Mouse (Mus musculus) neural tube, embryonic 15.5 days (tissue): Measurements from ENCODE around the gene Gm4353. TPM values are rescaled to one million over a fixed set of nuclear protein-coding genes. Genes with fewer than 3 reads are reported as not detected.

Source experiments
- ATAC-seq: fragments of 200-750 bp; cut with Nextera tagmentation; 2 replicates; pipeline ENCODE4 v1.8.0; 2017; ENCODE audit warnings: mild to moderate bottlenecking, moderate TSS enrichment, moderate library complexity; ENCODE audit not compliant: low FRiP score
- H3K27ac ChIP-seq: fragments of 300-500 bp; sonication (generic); replicated peaks from 2 replicates; pipeline ENCODE4 v1.5.1; 2015; ENCODE audit warnings: mild to moderate bottlenecking, inconsistent platforms
- H3K27me3 ChIP-seq: fragments of 300-500 bp; sonication (generic); replicated peaks from 2 replicates; pipeline ENCODE4 v1.6.1; 2015; ENCODE audit warnings: inconsistent platforms
- H3K36me3 ChIP-seq: fragments of 300-500 bp; sonication (generic); 2 replicates; pipeline ENCODE4 v1.6.1; 2015; ENCODE audit warnings: inconsistent platforms
- H3K4me1 ChIP-seq: fragments of 300-500 bp; sonication (generic); 2 replicates; pipeline ENCODE4 v1.6.1; 2015; ENCODE audit warnings: inconsistent platforms
- H3K4me2 ChIP-seq: fragments of 300-500 bp; sonication (generic); 2 replicates; pipeline ENCODE4 v1.6.1; 2015; ENCODE audit warnings: inconsistent platforms, mild to moderate bottlenecking, moderate library complexity
- H3K4me3 ChIP-seq: fragments of 300-500 bp; sonication (generic); replicated peaks from 2 replicates; pipeline ENCODE4 v1.5.1; 2015; ENCODE audit warnings: mild to moderate bottlenecking, inconsistent platforms
- H3K9ac ChIP-seq: fragments of 300-500 bp; sonication (generic); replicated peaks from 2 replicates; pipeline ENCODE4 v1.6.1; 2015; ENCODE audit warnings: mild to moderate bottlenecking, inconsistent platforms
- H3K9me3 ChIP-seq: fragments of 300-500 bp; sonication (generic); replicated peaks from 2 replicates; pipeline ENCODE4 v1.6.1; 2016; ENCODE audit warnings: inconsistent platforms
- WGBS: fragments of 180-500 bp; shearing (Covaris S2); methylation state at CpG from one replicate; pipeline ENCODE4 v1.1.7; 2015; ENCODE audit warnings: mixed read lengths; 5-methylcytosine and 5-hydroxymethylcytosine counted together
- polyA plus RNA-seq: library from polyadenylated mRNA; unstranded; fragments of >200 nt; fragmentation: Nextera tagmentation; extraction: Ambion mirVana; gene quantifications from 2 replicates; pipeline ENCODE4 v1.2.1, GENCODE M21; 2015

Gene Gm4353
- polyA plus RNA-seq, 1 experiment from 2014 or later: 1.7 TPM

DNA sequence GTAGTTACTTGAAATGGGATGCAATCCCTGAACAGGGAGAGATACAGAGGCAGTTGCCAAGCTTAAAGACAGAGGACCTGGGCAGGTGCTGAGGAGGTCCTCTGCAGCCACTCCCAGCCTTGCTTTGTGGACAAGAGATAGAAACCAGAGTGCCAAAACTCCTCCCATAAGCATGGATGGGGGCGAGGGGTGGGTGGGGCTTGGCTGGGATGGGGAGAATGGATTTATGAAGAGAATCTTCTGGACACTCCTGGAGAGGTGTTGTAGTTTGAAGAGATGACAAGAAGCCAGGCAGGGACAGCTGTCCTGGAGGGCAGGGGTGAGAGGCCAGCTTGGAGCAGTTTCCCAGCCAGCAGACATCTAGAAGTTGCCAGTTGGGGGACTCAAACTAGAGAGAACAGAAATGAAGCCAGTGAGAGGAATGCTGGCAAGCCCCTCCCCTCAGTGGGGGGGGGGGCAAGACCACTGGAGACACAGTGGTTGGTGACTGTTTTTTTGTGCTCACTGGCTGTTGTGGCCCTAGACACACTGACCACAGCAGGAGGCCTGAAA, 34.9 kb upstream of the Gm4353 start:
- Histone ChIP-seq H3K9me3 (no peaks in the 10 kb centered on the region), H3K36me3 (no peaks in the 10 kb centered on the region), H3K4me2 (no peak overlapping the region), H3K27me3 (no peaks in the 10 kb centered on the region), H3K4me1 (0 out of 2 replicates have a peak, but pooled peaks cover 2% of the 10 kb centered on the region), H3K27ac (no peak overlapping the region), H3K4me3 (no peak overlapping the region), H3K9ac (no peak overlapping the region)
- ATAC-seq: no peak
- 74% methylated on average over 1 of the region's 1 CpGs for WGBS

DNA sequence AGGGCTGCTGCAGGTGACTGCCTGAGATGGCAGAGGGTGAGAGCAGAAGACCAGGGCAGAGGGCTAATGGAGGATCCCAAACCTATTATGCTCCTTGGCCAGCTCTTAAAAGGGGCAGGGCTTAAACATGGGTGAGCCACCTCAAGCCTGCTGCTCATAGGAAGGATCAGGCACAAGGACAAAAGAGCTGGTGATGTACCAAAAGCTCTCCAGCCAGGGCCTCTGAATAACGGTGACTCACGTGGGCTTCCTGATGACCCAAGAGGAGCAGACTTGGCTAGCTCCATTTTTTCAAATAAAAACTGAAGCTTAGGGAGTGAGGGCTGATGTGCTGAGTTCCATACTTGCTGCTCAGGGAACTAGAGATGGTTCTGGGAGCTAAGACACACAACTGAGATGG, 31.6 kb upstream of the Gm4353 start:
- H3K27ac ChIP-seq: no peak overlapping the region
- no peaks in the 10 kb centered on the region for H3K9me3 ChIP-seq
- WGBS: 81% methylated on average over 2 of the region's 2 CpGs
- H3K27me3 ChIP-seq: no peaks in the 10 kb centered on the region
- H3K4me3 ChIP-seq: no peak overlapping the region
- H3K36me3 ChIP-seq: no peaks in the 10 kb centered on the region
- H3K9ac ChIP-seq: no peak overlapping the region
- ATAC-seq: no peak
- H3K4me2 ChIP-seq: no peak overlapping the region
- no peaks in the 10 kb centered on the region for H3K4me1 ChIP-seq

- ATAC-seq: no peak
- no peaks in the 10 kb centered on the region for H3K9me3 ChIP-seq
- H3K4me2 ChIP-seq: no peak overlapping the region
- H3K4me1 ChIP-seq: no peaks in the 10 kb centered on the region
- no peaks in the 10 kb centered on the region for H3K27me3 ChIP-seq
- no peak overlapping the region for H3K9ac ChIP-seq
- H3K27ac ChIP-seq: no peak overlapping the region
- 72% methylated on average over 12 of the region's 12 CpGs for WGBS
- H3K4me3 ChIP-seq: no peak overlapping the region
- no peaks in the 10 kb centered on the region for H3K36me3 ChIP-seq
Measured at GRCm38 (mm10) chr7:116115216-116115930, 30.9 kb upstream of the Gm4353 start.

GRCm38 (mm10) chr7:116111546-116111945, 27.1 kb upstream of the Gm4353 start:
- no peak for ATAC-seq
- no peak overlapping the region for H3K4me2 ChIP-seq
- H3K27ac ChIP-seq: no peak overlapping the region
- no peaks in the 10 kb centered on the region for H3K9me3 ChIP-seq
- WGBS: 89% methylated on average over 6 of the region's 6 CpGs
- no peak overlapping the region for H3K9ac ChIP-seq
- H3K36me3 ChIP-seq: 0 out of 2 replicates have a peak, but pooled peaks cover 4% of the 10 kb centered on the region
- H3K27me3 ChIP-seq: no peaks in the 10 kb centered on the region
- no peak overlapping the region for H3K4me3 ChIP-seq
- H3K4me1 ChIP-seq: no peaks in the 10 kb centered on the region

DNA sequence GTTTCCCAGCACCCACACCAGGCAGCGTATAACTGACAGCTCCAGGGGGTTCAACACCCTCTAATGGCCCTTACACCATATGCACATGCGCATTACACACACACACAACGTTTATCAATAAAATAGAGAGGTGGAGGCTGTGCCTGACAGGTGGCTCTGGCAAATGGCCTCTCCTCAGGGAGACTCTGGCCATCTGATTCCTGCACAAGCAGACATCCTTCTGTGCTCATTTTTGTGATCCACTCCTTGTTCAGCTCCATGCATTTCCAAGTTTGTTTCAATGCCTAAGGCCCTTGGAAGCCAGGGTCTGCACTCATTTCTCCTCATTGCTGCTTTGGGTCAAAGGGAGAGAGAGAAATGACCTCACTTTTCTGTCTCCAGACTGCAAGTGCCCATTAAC, 26.2 kb upstream of the Gm4353 start:
- H3K36me3 ChIP-seq: peaks cover 11% of the 10 kb centered on the region; the same call in 1 of the 2 replicates
- H3K4me3 ChIP-seq: no peak overlapping the region
- H3K4me2 ChIP-seq: no peak overlapping the region
- 79% methylated on average over 3 of the region's 3 CpGs for WGBS
- H3K9ac ChIP-seq: no peak overlapping the region
- H3K4me1 ChIP-seq: no peaks in the 10 kb centered on the region
- H3K9me3 ChIP-seq: no peaks in the 10 kb centered on the region
- ATAC-seq: no peak
- H3K27me3 ChIP-seq: no peaks in the 10 kb centered on the region
- no peak overlapping the region for H3K27ac ChIP-seq

DNA sequence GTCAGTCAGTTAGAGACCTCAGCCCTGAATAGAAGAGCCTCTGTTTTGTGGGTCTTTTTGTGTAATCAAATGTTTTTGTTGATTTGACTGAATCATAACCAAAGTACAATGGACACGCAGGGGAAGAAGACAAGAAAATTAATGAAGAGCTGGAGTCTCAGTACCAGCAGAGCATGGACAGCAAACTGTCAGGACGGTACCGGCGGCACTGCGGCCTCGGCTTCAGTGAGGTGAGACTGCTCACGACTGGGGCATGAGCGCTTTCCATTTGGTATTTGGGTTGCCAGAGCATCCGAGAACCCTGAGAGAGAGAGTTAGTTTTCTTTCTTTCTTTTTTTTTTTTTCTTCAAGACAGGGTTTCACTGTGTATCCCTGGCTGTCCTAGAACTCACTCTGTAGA, 18.7 kb upstream of the Gm4353 start:
- H3K9me3 ChIP-seq: no peaks in the 10 kb centered on the region
- H3K27me3 ChIP-seq: no peaks in the 10 kb centered on the region
- H3K4me1 ChIP-seq: peaks cover 10% of the 10 kb centered on the region; the same call in 1 of the 2 replicates
- peaks cover 48% of the 10 kb centered on the region for H3K36me3 ChIP-seq
- no peak overlapping the region for H3K4me3 ChIP-seq
- WGBS: 95% methylated on average over 9 of the region's 9 CpGs
- no peak for ATAC-seq
- H3K4me2 ChIP-seq: no peak overlapping the region
- no peak overlapping the region for H3K9ac ChIP-seq
- no peak overlapping the region for H3K27ac ChIP-seq

GRCm38 (mm10) chr7:116099952-116100528, 15.6 kb upstream of the Gm4353 start:
- H3K9me3 ChIP-seq: no peaks in the 10 kb centered on the region
- H3K27ac ChIP-seq: no peak overlapping the region
- no peaks in the 10 kb centered on the region for H3K27me3 ChIP-seq
- WGBS: 85% methylated on average over 7 of the region's 7 CpGs
- peaks cover 31% of the 10 kb centered on the region for H3K36me3 ChIP-seq
- no peak overlapping the region for H3K9ac ChIP-seq
- H3K4me1 ChIP-seq: peaks cover 23% of the 10 kb centered on the region
- H3K4me2 ChIP-seq: no peak overlapping the region
- no peak overlapping the region for H3K4me3 ChIP-seq
- no peak for ATAC-seq

GRCm38 (mm10) chr7:116093466-116093850, 9.0 kb upstream of the Gm4353 start:
- ATAC-seq: peak; percentile 87
- Histone ChIP-seq H3K4me3 (peak overlapping the region; percentile 64), H3K4me1 (peaks cover 25% of the 10 kb centered on the region), H3K27me3 (no peaks in the 10 kb centered on the region), H3K9ac (peak overlapping the region; percentile 69), H3K27ac (peak overlapping the region; percentile 97), H3K36me3 (no peaks in the 10 kb centered on the region), H3K9me3 (no peaks in the 10 kb centered on the region), H3K4me2 (peak overlapping the region; percentile 68)
- WGBS: under 1% methylated on average over 19 of the region's 19 CpGs

GRCm38 (mm10) chr7:116092710-116093465, 8.5 kb upstream of the Gm4353 start:
- H3K27me3 ChIP-seq: no peaks in the 10 kb centered on the region
- H3K27ac ChIP-seq: peak overlapping the region; percentile 97
- WGBS: under 1% methylated on average over 38 of the region's 38 CpGs
- ATAC-seq: peak; percentile 100
- H3K4me3 ChIP-seq: peak overlapping the region; percentile 64
- peaks cover 25% of the 10 kb centered on the region for H3K4me1 ChIP-seq
- H3K9ac ChIP-seq: peak overlapping the region; percentile 69
- H3K36me3 ChIP-seq: no peaks in the 10 kb centered on the region
- H3K9me3 ChIP-seq: no peaks in the 10 kb centered on the region
- H3K4me2 ChIP-seq: peak overlapping the region; percentile 68

GRCm38 (mm10) chr7:116060739-116061138, 23.7 kb downstream of the Gm4353 start:
- no peaks in the 10 kb centered on the region for H3K36me3 ChIP-seq
- H3K27me3 ChIP-seq: no peaks in the 10 kb centered on the region
- no peak overlapping the region for H3K4me3 ChIP-seq
- no peaks in the 10 kb centered on the region for H3K4me1 ChIP-seq
- H3K9me3 ChIP-seq: no peaks in the 10 kb centered on the region
- 53% methylated on average over 1 of the region's 1 CpGs for WGBS
- no peak overlapping the region for H3K9ac ChIP-seq
- H3K27ac ChIP-seq: no peak overlapping the region
- H3K4me2 ChIP-seq: no peak overlapping the region
- no peak for ATAC-seq

GRCm38 (mm10) chr7:116040470-116041019, 43.9 kb downstream of the Gm4353 start:
- H3K27ac ChIP-seq: no peak overlapping the region
- no peaks in the 10 kb centered on the region for H3K36me3 ChIP-seq
- H3K9ac ChIP-seq: 0 out of 2 replicates have a peak overlapping the region, but pooled peaks have one; percentile 4
- H3K4me1 ChIP-seq: peaks cover 26% of the 10 kb centered on the region
- WGBS: 14% methylated on average over 15 of the region's 15 CpGs
- no peaks in the 10 kb centered on the region for H3K9me3 ChIP-seq
- ATAC-seq: no peak
- H3K27me3 ChIP-seq: peaks cover 45% of the 10 kb centered on the region
- peak overlapping the region; percentile 99 for H3K4me2 ChIP-seq
- peak overlapping the region; percentile 52 for H3K4me3 ChIP-seq
